Mouse (Mus musculus) B cell, adult 67 days (primary cell): ENCODE data around the gene Epb41. TPM values are rescaled to one million over a fixed set of nuclear protein-coding genes. Genes with fewer than 3 reads are reported as not detected.

Source experiments
- total RNA-seq, 2 experiments: library from RNA; stranded (reverse); gene quantifications; 4 replicates each; pipeline ENCODE4 v1.2.4; 2023

Gene Epb41
- total RNA-seq, result 10 to 100 TPM; 72.0 to 76.9 TPM

GRCm38 (mm10) chr4:132074933-132075769, at the start of gene Epb41:
Gene Epb41, minus strand, starts transcription at chr4:132075321.

DNA sequence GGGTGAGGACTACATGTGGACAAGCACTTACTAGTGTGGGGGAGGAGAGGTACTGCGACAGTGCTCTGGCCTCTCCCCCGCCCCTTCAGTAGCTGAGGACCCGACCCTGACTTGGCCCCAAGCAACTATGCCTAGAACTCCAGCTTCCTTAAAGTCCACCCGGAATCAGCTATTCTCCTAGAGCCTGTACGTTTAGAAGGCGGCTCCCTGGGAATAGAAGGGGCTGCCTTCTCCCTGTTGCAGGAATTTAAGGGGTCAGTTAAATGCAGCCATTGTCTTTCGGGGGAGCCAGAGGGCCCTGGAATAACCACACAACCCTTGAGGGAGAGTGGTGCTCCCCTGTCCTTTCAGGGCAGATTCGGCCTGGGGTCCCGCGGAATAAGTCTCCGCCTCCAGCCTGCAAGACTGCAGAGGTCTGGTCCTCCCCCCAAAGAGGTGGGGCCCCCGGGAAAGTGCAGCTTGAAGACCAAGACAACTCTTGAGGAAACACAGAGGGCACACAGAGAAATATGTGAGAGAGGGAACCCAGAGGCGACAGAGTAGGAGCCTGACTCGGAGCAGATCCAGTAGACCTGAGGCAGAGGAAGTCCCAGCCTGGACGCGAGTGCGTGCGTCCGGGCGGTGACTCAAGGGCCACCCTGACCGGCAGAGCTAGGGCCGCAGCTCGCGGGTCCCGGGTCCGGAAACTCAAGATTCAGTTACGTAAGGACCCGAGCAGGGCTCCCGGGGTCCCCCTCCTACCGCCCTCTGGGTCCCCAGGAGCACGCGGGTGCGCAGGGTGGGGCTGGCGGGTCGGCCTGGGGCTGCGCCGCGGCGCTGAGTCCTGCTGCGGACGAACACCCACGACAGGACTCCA, 816 bp downstream of the Epb41 start, which contains the start of gene Gm10300:
Gene Gm10300, plus strand, starts transcription at position 621 of the 856 bp plus-strand sequence.

GRCm38 (mm10) chr4:131921461-131922346, 153.4 kb downstream of the Epb41 start, which contains the start of gene Tmem200b:
Gene Tmem200b, plus strand, starts transcription at chr4:131921771.

Other genes with a start within 250 kb of the Epb41 start
- gene Ptpru, start 237.0 kb downstream of the Epb41 start, total RNA-seq, result not detected
- 10 to 100 TPM; 20.9 to 29.2 TPM for gene Mecr, start 231.9 kb downstream of the Epb41 start, total RNA-seq
- gene Srsf4, start 201.7 kb downstream of the Epb41 start, total RNA-seq, result 10 to 100 TPM; 82.9 to 88.2 TPM
- gene Tmem200b, start 153.6 kb downstream of the Epb41 start, total RNA-seq, result not detected
- not detected for gene Gm10300, start 624 bp downstream of the Epb41 start, total RNA-seq
- not detected for gene Oprd1, start 69.2 kb upstream of the Epb41 start, total RNA-seq
- gene Ythdf2, start 137.0 kb upstream of the Epb41 start, total RNA-seq, result 10 to 100 TPM; 87.3 to 92.0 TPM
- gene Gmeb1, start 186.3 kb upstream of the Epb41 start, total RNA-seq, result 10 to 100 TPM; 44.0 to 45.8 TPM
- gene Taf12, start 199.1 kb upstream of the Epb41 start, total RNA-seq, result 10 to 100 TPM; 35.1 to 46.8 TPM
- gene Rab42, start 228.1 kb upstream of the Epb41 start, total RNA-seq, result not detected